Mouse (Mus musculus) stomach, embryonic 16.5 days (tissue): ENCODE results near the gene Top1. TPM values are rescaled to one million over a fixed set of nuclear protein-coding genes. Genes with fewer than 3 reads are reported as not detected.
"Not testable (repeated sequence)": the region's sequence is repeated elsewhere in the genome, so short reads cannot be mapped to it uniquely, and the experiment has no call there.

ENCODE experiments used
- ATAC-seq: fragments of 200-750 bp; cut with Nextera tagmentation; 2 replicates; pipeline ENCODE4 v1.8.0; 2017; ENCODE audit warnings: moderate number of reproducible peaks, moderate TSS enrichment; ENCODE audit not compliant: insufficient read depth, low FRiP score
- H3K27ac ChIP-seq: fragments of 300-500 bp; sonication (generic); 2 replicates; pipeline ENCODE4 v1.5.1; 2014; ENCODE audit warnings: low read length
- H3K27me3 ChIP-seq: fragments of 300-500 bp; sonication (generic); 2 replicates; pipeline ENCODE4 v1.6.1; 2014; ENCODE audit warnings: low read length, control low read depth, mixed read lengths; ENCODE audit not compliant: control insufficient read depth, insufficient read depth
- H3K36me3 ChIP-seq: fragments of 300-500 bp; sonication (generic); 2 replicates; pipeline ENCODE4 v1.6.1; 2014; ENCODE audit warnings: low read length; ENCODE audit not compliant: control insufficient read depth, insufficient read depth
- H3K4me1 ChIP-seq: fragments of 300-500 bp; sonication (generic); 2 replicates; pipeline ENCODE4 v1.6.1; 2014; ENCODE audit warnings: low read length, control low read depth, mixed read lengths; ENCODE audit not compliant: control insufficient read depth, insufficient read depth
- H3K4me2 ChIP-seq: fragments of 300-500 bp; sonication (generic); 2 replicates; pipeline ENCODE4 v1.6.1; 2014; ENCODE audit warnings: low read depth, low read length, mixed read lengths
- H3K4me3 ChIP-seq: fragments of 300-500 bp; sonication (generic); replicated peaks from 2 replicates; pipeline ENCODE4 v1.5.1; 2014; ENCODE audit warnings: mild to moderate bottlenecking, low read length
- H3K9ac ChIP-seq: fragments of 300-500 bp; sonication (generic); 2 replicates; pipeline ENCODE4 v1.6.1; 2014; ENCODE audit warnings: low read length
- H3K9me3 ChIP-seq: fragments of 300-500 bp; sonication (generic); replicated peaks from 2 replicates; pipeline ENCODE4 v1.6.1; 2016; ENCODE audit warnings: low read length, control low read depth; ENCODE audit not compliant: control insufficient read depth
- WGBS: fragments of 180-500 bp; shearing (Covaris S2); extraction: QIAGEN DNeasy Blood & Tissue Kit; methylation state at CpG from one replicate; pipeline ENCODE4 v1.1.7; 2014; 5-methylcytosine and 5-hydroxymethylcytosine counted together
- polyA plus RNA-seq: library from polyadenylated mRNA; unstranded; fragments of >200 nt; fragmentation: Nextera tagmentation; extraction: Ambion mirVana; gene quantifications from 2 replicates; pipeline ENCODE4 v1.2.1, GENCODE M21; 2015

Top1 gene
- polyA plus RNA-seq, 1 experiment from 2014 or later, result 64.1 TPM

GRCm38 (mm10) chr2:160664986-160665385 lies 19.3 kb downstream of the Top1 start:
- H3K4me2 ChIP-seq, H3K36me3 ChIP-seq, H3K9ac ChIP-seq, H3K4me1 ChIP-seq, ATAC-seq, H3K27ac ChIP-seq, H3K27me3 ChIP-seq, H3K9me3 ChIP-seq, H3K4me3 ChIP-seq: not testable (repeated sequence)
- WGBS, result 95% methylated on average over 2 of the region's 2 CpGs

- Histone ChIP-seq H3K9ac (no peak overlapping the region), H3K4me3 (no peak overlapping the region), H3K9me3 (no peaks in the 10 kb centered on the region), H3K27ac (no peak overlapping the region), H3K4me2 (no peak overlapping the region), H3K36me3 (no peaks in the 10 kb centered on the region), H3K4me1 (no peaks in the 10 kb centered on the region), H3K27me3 (no peaks in the 10 kb centered on the region)
- WGBS, result 86% methylated on average over 4 of the region's 4 CpGs
- no peak for ATAC-seq
Measured at GRCm38 (mm10) chr2:160667259-160667658, 21.6 kb downstream of the Top1 start.

DNA sequence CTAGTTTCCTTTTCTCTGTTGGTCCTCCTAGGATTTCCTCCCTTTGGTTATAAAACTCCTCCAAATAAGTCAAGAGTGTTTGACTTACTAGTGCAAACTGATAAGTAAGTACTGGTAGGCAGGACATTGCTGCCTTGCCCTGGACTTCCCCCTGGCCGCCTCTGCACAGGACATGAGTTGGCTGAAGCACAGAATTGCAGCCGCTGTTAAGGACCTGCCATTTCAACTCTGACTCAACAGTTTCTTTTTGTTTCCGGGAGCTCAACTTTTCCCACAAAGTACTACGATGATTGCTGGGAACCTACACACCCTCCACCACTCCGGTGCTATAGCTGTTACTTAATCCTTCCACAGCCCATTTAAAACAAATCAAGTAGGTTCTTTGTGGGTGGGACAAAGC lies 54.6 kb downstream of the Top1 start:
- Histone ChIP-seq H3K4me1 (no peaks in the 10 kb centered on the region), H3K27ac (peak overlapping the region; percentile 60), H3K4me3 (no peak overlapping the region), H3K36me3 (peaks cover 8% of the 10 kb centered on the region; the same call in 1 of the 2 replicates), H3K4me2 (no peak overlapping the region), H3K9me3 (no peaks in the 10 kb centered on the region), H3K27me3 (no peaks in the 10 kb centered on the region), H3K9ac (no peak overlapping the region)
- ATAC-seq, result peak; percentile 83
- 53% methylated on average over 5 of the region's 5 CpGs for WGBS

DNA sequence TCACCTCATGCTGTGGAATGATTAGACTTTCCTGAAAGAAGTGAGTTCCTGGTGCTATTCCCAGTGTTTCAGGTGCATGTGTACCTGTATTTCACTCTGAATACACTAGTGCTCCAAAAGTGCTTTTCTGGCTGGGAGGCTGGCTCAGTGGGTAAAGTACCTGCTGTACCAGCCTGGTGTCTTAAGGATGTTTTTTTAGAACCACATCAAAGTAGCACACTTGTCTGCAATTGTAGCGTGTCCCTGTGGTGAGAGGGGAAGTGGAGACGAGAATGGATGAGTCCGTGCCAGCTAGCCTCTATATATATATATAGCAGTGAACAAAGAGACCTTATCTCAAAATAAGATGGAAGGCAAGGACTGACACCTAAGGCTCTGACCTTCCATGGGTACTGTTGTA lies 55.9 kb downstream of the Top1 start:
- H3K4me3 ChIP-seq, result no peak overlapping the region

DNA sequence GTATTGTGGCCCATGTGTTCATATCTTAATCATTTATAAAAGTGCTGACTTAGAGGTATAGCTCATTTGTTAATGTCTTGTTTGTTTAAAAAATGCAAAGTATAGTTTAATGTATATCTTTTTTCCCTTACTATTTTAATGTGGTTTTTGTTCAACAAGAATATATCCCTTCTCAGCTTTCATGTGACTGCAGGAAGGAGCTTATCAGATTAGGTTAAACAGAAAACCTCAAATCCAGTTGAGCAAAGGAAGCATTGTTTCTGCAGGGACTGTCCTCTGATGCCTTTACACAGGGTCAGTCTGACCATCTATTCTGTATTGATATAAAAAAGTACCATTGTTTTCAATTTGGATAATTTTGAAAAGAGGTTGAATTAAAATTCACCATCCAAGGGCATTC lies 57.1 kb downstream of the Top1 start:
- no peak for ATAC-seq
- no peak overlapping the region for H3K4me3 ChIP-seq
- no peaks in the 10 kb centered on the region for H3K4me1 ChIP-seq
- H3K9ac ChIP-seq, result no peak overlapping the region
- no peaks in the 10 kb centered on the region for H3K27me3 ChIP-seq
- no peak overlapping the region for H3K4me2 ChIP-seq
- H3K36me3 ChIP-seq, result peaks cover 12% of the 10 kb centered on the region
- H3K27ac ChIP-seq, result no peak overlapping the region
- no peaks in the 10 kb centered on the region for H3K9me3 ChIP-seq

More for the DNA sequence above, 55.9 kb downstream of the Top1 start:
- H3K27me3 ChIP-seq, result no peaks in the 10 kb centered on the region
- no peak overlapping the region for H3K4me2 ChIP-seq
- peaks cover 12% of the 10 kb centered on the region for H3K36me3 ChIP-seq
- 83% methylated on average over 3 of the region's 3 CpGs for WGBS
- no peaks in the 10 kb centered on the region for H3K4me1 ChIP-seq
- no peak overlapping the region for H3K27ac ChIP-seq
- no peak overlapping the region for H3K9ac ChIP-seq
- no peaks in the 10 kb centered on the region for H3K9me3 ChIP-seq
- ATAC-seq, result no peak

DNA sequence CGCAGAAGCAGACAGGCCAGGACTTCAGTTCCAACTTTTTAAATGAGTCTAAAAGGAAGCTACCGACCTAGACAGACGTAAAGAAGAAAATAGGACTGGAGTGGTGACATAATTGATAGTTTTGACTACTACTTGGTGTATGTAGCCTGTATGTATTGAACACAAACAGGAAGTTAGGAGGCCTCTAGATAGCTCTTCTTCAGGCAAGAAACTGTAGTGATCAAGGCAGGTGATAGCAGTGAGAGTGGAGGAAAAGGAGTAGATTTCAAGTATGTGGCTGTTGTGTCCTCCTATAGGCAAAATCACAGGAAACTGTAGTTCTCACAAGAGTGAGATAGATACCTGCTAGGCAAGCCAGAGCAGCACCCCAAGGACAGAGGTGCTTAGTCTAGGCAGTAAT lies 62.0 kb downstream of the Top1 start:
- no peak overlapping the region for H3K4me2 ChIP-seq
- H3K9ac ChIP-seq, result no peak overlapping the region
- no peak overlapping the region for H3K27ac ChIP-seq
- no peaks in the 10 kb centered on the region for H3K27me3 ChIP-seq
- peaks cover 22% of the 10 kb centered on the region for H3K36me3 ChIP-seq
- no peaks in the 10 kb centered on the region for H3K4me1 ChIP-seq
- H3K4me3 ChIP-seq, result no peak overlapping the region
- no peak for ATAC-seq
- 88% methylated on average over 3 of the region's 3 CpGs for WGBS
- no peaks in the 10 kb centered on the region for H3K9me3 ChIP-seq

- ATAC-seq, result no peak
- Histone ChIP-seq H3K4me1 (no peaks in the 10 kb centered on the region), H3K9me3 (no peaks in the 10 kb centered on the region), H3K9ac (no peak overlapping the region), H3K36me3 (peaks cover 43% of the 10 kb centered on the region), H3K27ac (no peak overlapping the region), H3K27me3 (no peaks in the 10 kb centered on the region), H3K4me2 (no peak overlapping the region), H3K4me3 (no peak overlapping the region)
- WGBS, result 79% methylated on average over 4 of the region's 4 CpGs
Measured at GRCm38 (mm10) chr2:160715463-160716030, 69.9 kb downstream of the Top1 start.

GRCm38 (mm10) chr2:160717269-160717668 lies 71.6 kb downstream of the Top1 start:
- 77% methylated on average over 5 of the region's 5 CpGs for WGBS
- Histone ChIP-seq H3K4me3 (no peak overlapping the region), H3K9me3 (no peaks in the 10 kb centered on the region), H3K4me2 (no peak overlapping the region), H3K4me1 (no peaks in the 10 kb centered on the region), H3K36me3 (peaks cover 39% of the 10 kb centered on the region), H3K27me3 (no peaks in the 10 kb centered on the region), H3K9ac (no peak overlapping the region), H3K27ac (no peak overlapping the region)
- ATAC-seq, result no peak

- H3K9ac ChIP-seq, result no peak overlapping the region
- H3K27ac ChIP-seq, result no peak overlapping the region
- H3K4me3 ChIP-seq, result no peak overlapping the region
- H3K4me2 ChIP-seq, result no peak overlapping the region
- WGBS, result 65% methylated on average over 3 of the region's 3 CpGs
- no peaks in the 10 kb centered on the region for H3K9me3 ChIP-seq
- ATAC-seq, result no peak
- H3K27me3 ChIP-seq, result no peaks in the 10 kb centered on the region
- H3K36me3 ChIP-seq, result peaks cover 38% of the 10 kb centered on the region
- no peaks in the 10 kb centered on the region for H3K4me1 ChIP-seq
Measured at GRCm38 (mm10) chr2:160718811-160719210, 73.1 kb downstream of the Top1 start.

GRCm38 (mm10) chr2:160722714-160723113 lies 77.0 kb downstream of the Top1 start:
- Histone ChIP-seq H3K9ac (no peak overlapping the region), H3K36me3 (peaks cover 17% of the 10 kb centered on the region), H3K27me3 (no peaks in the 10 kb centered on the region), H3K27ac (no peak overlapping the region), H3K4me2 (no peak overlapping the region), H3K9me3 (no peaks in the 10 kb centered on the region), H3K4me3 (no peak overlapping the region), H3K4me1 (no peaks in the 10 kb centered on the region)
- ATAC-seq, result no peak
- 77% methylated on average over 4 of the region's 4 CpGs for WGBS
